ENCODE assay signal across 8 mouse cellular contexts in the genomic region with DNA sequence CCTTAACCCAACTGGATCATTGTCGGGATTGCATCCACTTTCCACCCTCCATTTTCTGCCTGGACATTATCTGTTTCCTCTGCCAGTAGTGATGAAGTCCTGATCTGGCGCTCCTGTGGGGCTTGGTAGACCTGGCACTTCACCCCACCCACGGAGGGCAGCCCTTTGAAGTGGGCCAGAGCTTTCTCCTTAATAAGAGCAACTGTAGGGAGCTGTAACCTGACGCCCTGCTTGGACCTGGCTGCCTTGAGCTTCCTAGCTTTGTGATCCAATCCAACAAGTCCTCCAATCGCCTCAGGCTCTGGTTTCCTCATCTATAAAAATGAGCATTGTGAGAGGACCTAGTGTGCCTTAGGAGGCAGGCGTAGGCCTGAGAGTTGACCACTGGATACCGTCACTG. TPM values are rescaled to one million over a fixed set of nuclear protein-coding genes. Genes with fewer than 3 reads are reported as not detected.
DNase-seq lines count a peak whose midpoint lies in the region; ATAC-seq lines count a peak whose summit lies in the region.
"Had no signal": no experiment of that assay in that cellular context is flagged by ENCODE, and none has a peak within 500 bp of the region (broad histone marks: within the 10 kb centered on the region; RNA-seq: fewer than 3 reads in every experiment).

No protein-coding gene starts in this region.

- no peak overlapping the region for H3K27ac ChIP-seq in forebrain, embryonic 16.5 days (ENCODE audit: low read length)
- H3K27ac ChIP-seq in liver, embryonic 13.5 days = no peak overlapping the region

- 63% methylated on average over 7 of the region's 7 CpGs for WGBS in forebrain, embryonic 16.5 days
- WGBS in liver, embryonic 13.5 days (ENCODE audit: insufficient replicate concordance) = 70% methylated on average over 7 of the region's 7 CpGs

- peak overlapping the region; percentile 82; the same call in 1 of the 2 replicates for H3K9ac ChIP-seq in forebrain, embryonic 16.5 days (replicated peaks; ENCODE audit: low read depth, low read length)
- peak overlapping the region; percentile 88; the same call in 1 of the 2 replicates for H3K9ac ChIP-seq in liver, embryonic 13.5 days

- DNase-seq in liver, embryonic 13.5 days = no peak
- DNase-seq in c-Kit-positive CD71-positive TER-119-positive erythroid progenitor cells, embryonic 14.5 days (ENCODE audit: low spot score) = no peak
- DNase-seq in left cerebral cortex, postnatal 10 days (ENCODE audit: extremely low spot score in 1 of 2, low spot score in 2 of 2) = no peak
- no peak for DNase-seq in layer of hippocampus, adult 9-11 months
- DNase-seq: embryo, embryonic 11 days had no signal

- peak overlapping the region; percentile 98 for H3K4me3 ChIP-seq in megakaryocyte, embryonic 14.5 days (replicated peaks)
- H3K4me3 ChIP-seq in forebrain, embryonic 16.5 days (replicated peaks; ENCODE audit: low read length) = peak overlapping the region; percentile 89
- peak overlapping the region; percentile 79; the same call in 1 of the 2 replicates for H3K4me3 ChIP-seq in liver, embryonic 13.5 days (replicated peaks)

- no peaks in the 10 kb centered on the region for H3K27me3 ChIP-seq in megakaryocyte, embryonic 14.5 days (replicated peaks)
- H3K27me3 ChIP-seq in forebrain, embryonic 16.5 days (replicated peaks; ENCODE audit: control insufficient read depth, insufficient read depth, low read length) = no peaks in the 10 kb centered on the region
- H3K27me3 ChIP-seq in liver, embryonic 13.5 days = no peaks in the 10 kb centered on the region

- peaks cover 51% of the 10 kb centered on the region for H3K36me3 ChIP-seq in megakaryocyte, embryonic 14.5 days (replicated peaks; ENCODE audit: low read length)
- no peaks in the 10 kb centered on the region; the same call in 1 of the 2 replicates for H3K36me3 ChIP-seq in forebrain, embryonic 16.5 days (ENCODE audit: control insufficient read depth, insufficient read depth)
- peaks cover 8% of the 10 kb centered on the region for H3K36me3 ChIP-seq in liver, embryonic 13.5 days

- peaks cover 73% of the 10 kb centered on the region for H3K4me1 ChIP-seq in megakaryocyte, embryonic 14.5 days
- peaks cover 40% of the 10 kb centered on the region for H3K4me1 ChIP-seq in forebrain, embryonic 16.5 days (replicated peaks; ENCODE audit: control insufficient read depth, insufficient read depth, low read length)
- H3K4me1 ChIP-seq in liver, embryonic 13.5 days (replicated peaks) = peaks cover 53% of the 10 kb centered on the region

- ATAC-seq in megakaryocyte, adult 5-6 weeks (ENCODE audit: poor library complexity, severe bottlenecking) = no peak
- ATAC-seq in forebrain, embryonic 16.5 days = no peak
- ATAC-seq in liver, embryonic 13.5 days (ENCODE audit: low read depth) = no peak

- peak overlapping the region; percentile 86 for H3K4me2 ChIP-seq in forebrain, embryonic 16.5 days (ENCODE audit: low read length)
- peak overlapping the region; percentile 99 for H3K4me2 ChIP-seq in liver, embryonic 13.5 days

- H3K9me3 ChIP-seq in megakaryocyte, embryonic 14.5 days = no peaks in the 10 kb centered on the region
- no peaks in the 10 kb centered on the region for H3K9me3 ChIP-seq in forebrain, embryonic 16.5 days (ENCODE audit: control insufficient read depth, low read length)
- no peaks in the 10 kb centered on the region for H3K9me3 ChIP-seq in liver, embryonic 13.5 days (replicated peaks)

- intact Hi-C loops in left cerebral cortex, postnatal 10 days (cut with DNase I) = no loop called here

RNA-seq across cellular contexts. Expression of gene Aacs, which starts 1.9 kb away (rescaled TPM):
- polyA plus RNA-seq in megakaryocyte, embryonic 14.5 days (2012; ENCODE audit: insufficient read depth, low replicate concordance) = 55.1 and 59.7 TPM in 2 replicates
- 6.5 and 6.7 TPM in 2 replicates for total RNA-seq in megakaryocyte, adult 5-6 weeks (2015)
- 17.0 and 19.7 TPM in 2 replicates for total RNA-seq in megakaryocyte, adult 5-6 weeks (2017)
- 96.0 and 98.9 TPM in 2 replicates for polyA plus RNA-seq in forebrain, embryonic 16.5 days (2015; fragmentation: Nextera tagmentation; extraction: Ambion mirVana)
- polyA plus RNA-seq in liver, embryonic 13.5 days (2015; fragmentation: Nextera tagmentation; extraction: Ambion mirVana) = 17.5 and 17.9 TPM in 2 replicates
- total RNA-seq in left cerebral cortex, postnatal 10 days (2021) = 10 to 100 TPM; 84.1 to 96.1 TPM

RNA-seq across cellular contexts. Expression of gene Bri3bp, which starts 36.2 kb away (rescaled TPM):
- polyA plus RNA-seq in megakaryocyte, embryonic 14.5 days (2012; ENCODE audit: insufficient read depth, low replicate concordance) = 36.3 and 36.5 TPM in 2 replicates
- 46.8 and 49.2 TPM in 2 replicates for total RNA-seq in megakaryocyte, adult 5-6 weeks (2015)
- 19.7 and 26.3 TPM in 2 replicates for total RNA-seq in megakaryocyte, adult 5-6 weeks (2017)
- polyA plus RNA-seq in forebrain, embryonic 16.5 days (2015; fragmentation: Nextera tagmentation; extraction: Ambion mirVana) = 37.8 and 38.3 TPM in 2 replicates
- 30.7 and 31.8 TPM in 2 replicates for polyA plus RNA-seq in liver, embryonic 13.5 days (2015; fragmentation: Nextera tagmentation; extraction: Ambion mirVana)
- total RNA-seq in left cerebral cortex, postnatal 10 days (2021) = 10 to 100 TPM; 81.3 to 83.6 TPM

RNA-seq across cellular contexts. Expression of gene Dhx37, which starts 43.6 kb away (rescaled TPM):
- polyA plus RNA-seq in megakaryocyte, embryonic 14.5 days (2012; ENCODE audit: insufficient read depth, low replicate concordance) = 14.4 and 23.5 TPM in 2 replicates
- total RNA-seq in megakaryocyte, adult 5-6 weeks (2015) = 6.6 and 13.9 TPM in 2 replicates
- 15.7 and 29.0 TPM in 2 replicates for total RNA-seq in megakaryocyte, adult 5-6 weeks (2017)
- 10.5 and 13.5 TPM in 2 replicates for polyA plus RNA-seq in forebrain, embryonic 16.5 days (2015; fragmentation: Nextera tagmentation; extraction: Ambion mirVana)
- polyA plus RNA-seq in liver, embryonic 13.5 days (2015; fragmentation: Nextera tagmentation; extraction: Ambion mirVana) = 5.8 and 6.2 TPM in 2 replicates
- 10 to 100 TPM; 12.2 to 14.5 TPM for total RNA-seq in left cerebral cortex, postnatal 10 days (2021)

RNA-seq across cellular contexts. Expression of gene Tmem132b, which starts 54.0 kb away (rescaled TPM):
- not detected in 2 replicates for polyA plus RNA-seq in megakaryocyte, embryonic 14.5 days (2012; ENCODE audit: insufficient read depth, low replicate concordance)
- not detected in 2 replicates for total RNA-seq in megakaryocyte, adult 5-6 weeks (2015)
- total RNA-seq in megakaryocyte, adult 5-6 weeks (2017) = 0.07 and 0.28 TPM in 2 replicates
- polyA plus RNA-seq in forebrain, embryonic 16.5 days (2015; fragmentation: Nextera tagmentation; extraction: Ambion mirVana) = 8.4 and 9.1 TPM in 2 replicates
- 0.14 TPM in 1 of 2 replicates, not detected in the other for polyA plus RNA-seq in liver, embryonic 13.5 days (2015; fragmentation: Nextera tagmentation; extraction: Ambion mirVana)
- 100 to 1,000 TPM; 109 to 114 TPM for total RNA-seq in left cerebral cortex, postnatal 10 days (2021)
